Mouse (Mus musculus) CD4-positive, CD25-positive, alpha-beta regulatory T cell, adult 2 months (primary cell): ENCODE results near the gene Olfr1328.
"Not testable (repeated sequence)": the region's sequence is repeated elsewhere in the genome, so short reads cannot be mapped to it uniquely, and the experiment has no call there.

Experiments used
- DNase-seq: peaks from one replicate; pipeline ENCODE4 v3.0.0-alpha.2; 2012; ENCODE audit warnings: low read depth, low spot score

Olfr1328 gene

DNA sequence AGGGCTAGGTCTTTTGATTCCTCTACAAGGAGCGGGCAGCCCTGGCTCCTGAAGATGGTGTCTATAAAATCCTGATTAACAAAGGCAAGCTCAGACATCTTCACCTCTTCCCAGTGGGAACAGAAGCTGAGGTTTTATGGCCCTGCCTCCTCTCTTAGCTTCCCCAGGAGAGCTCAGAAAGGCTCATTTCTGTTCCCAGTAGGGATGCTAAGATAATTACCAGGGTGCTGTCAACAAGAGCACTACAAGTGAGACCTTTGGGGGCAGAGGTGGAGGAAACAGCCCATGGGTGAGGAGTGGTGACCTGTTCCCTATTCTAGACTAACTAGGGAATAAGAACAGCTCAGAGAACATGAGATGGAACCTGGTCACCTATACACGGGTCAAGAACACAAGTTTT, at the start of gene Olfr1328:
TSS of gene Olfr1328 (minus strand) at position 101 of the 400 bp plus-strand sequence.
- no peak for DNase-seq

GRCm38 (mm10) chr4:118985291-118985690, 46.9 kb upstream of the Olfr1328 start:
- no peak for DNase-seq

GRCm38 (mm10) chr4:118973281-118973680, 34.9 kb upstream of the Olfr1328 start:
- DNase-seq, result no peak

DNA sequence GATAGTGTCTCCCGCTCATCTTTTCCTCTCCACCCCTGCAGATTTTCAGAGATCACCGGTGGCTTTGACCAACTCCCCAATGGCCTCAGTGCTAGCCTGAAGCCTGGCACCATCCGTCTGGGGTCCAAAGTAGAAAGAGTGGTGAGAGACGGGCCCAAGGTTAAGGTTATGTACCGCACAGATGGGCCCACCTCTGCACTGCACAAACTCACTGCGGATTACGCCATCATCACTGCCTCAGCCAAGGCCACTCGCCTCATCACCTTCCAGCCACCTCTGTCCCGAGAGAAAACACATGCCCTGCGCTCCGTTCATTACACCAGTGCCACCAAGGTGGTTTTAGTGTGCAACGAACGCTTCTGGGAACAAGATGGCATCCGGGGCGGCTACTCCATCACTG, 29.3 kb upstream of the Olfr1328 start:
- no peak for DNase-seq

DNA sequence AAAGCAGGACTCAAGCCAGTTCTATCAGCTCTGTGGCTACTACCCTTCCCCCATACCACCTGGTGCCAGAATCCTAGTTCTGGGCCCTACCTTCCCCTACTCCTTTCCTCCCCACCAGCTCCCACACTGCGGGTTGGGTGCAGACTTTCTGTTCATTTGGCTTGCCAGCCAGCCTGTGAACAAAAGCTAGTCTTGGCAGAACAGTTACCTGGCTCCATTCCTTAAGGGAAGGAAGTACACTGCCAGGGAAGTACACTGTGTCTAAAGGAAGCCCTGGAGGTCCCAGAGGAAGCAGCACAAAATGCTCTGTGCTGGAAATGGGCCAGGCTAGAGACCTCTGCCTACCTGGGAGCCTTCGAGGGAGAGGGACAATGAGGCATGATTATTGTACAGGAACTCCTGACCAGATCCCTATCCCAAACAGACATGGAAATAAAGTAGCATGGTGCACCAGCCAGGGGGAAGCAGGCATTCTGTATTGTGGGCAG, 22.8 kb upstream of the Olfr1328 start, which contains the start of gene Lao1:
TSS of gene Lao1 (plus strand) at position 438 of the 488 bp plus-strand sequence.
- DNase-seq, result no peak

- no peak for DNase-seq
Observed at GRCm38 (mm10) chr4:118958812-118959211, 20.4 kb upstream of the Olfr1328 start.

- not testable (repeated sequence) for DNase-seq
Observed at GRCm38 (mm10) chr4:118931326-118931725, 7.1 kb downstream of the Olfr1328 start.

GRCm38 (mm10) chr4:118917365-118917764, 21.0 kb downstream of the Olfr1328 start, which contains the start of gene Olfr1329:
TSS of gene Olfr1329 (minus strand) at chr4:118917465.
- not testable (repeated sequence) for DNase-seq

GRCm38 (mm10) chr4:118901981-118902380, 36.4 kb downstream of the Olfr1328 start:
- DNase-seq, result no peak

GRCm38 (mm10) chr4:118888297-118888696, 50.1 kb downstream of the Olfr1328 start, which contains the start of gene Olfr1330:
TSS of gene Olfr1330 (plus strand) at chr4:118888597.
- no peak for DNase-seq
